Mouse (Mus musculus): ENCODE results near the gene Gm10591. TPM values are rescaled to one million over a fixed set of nuclear protein-coding genes. Genes with fewer than 3 reads are reported as not detected.
"Not testable (repeated sequence)": the region's sequence is repeated elsewhere in the genome, so short reads cannot be mapped to it uniquely, and the experiment has no call there.

Gene Gm10591
- polyA plus RNA-seq (2016; fragmentation: Nextera tagmentation; extraction: Ambion mirVana): not detected in 2 replicates

GRCm38 (mm10) chr4:42611895-42612294 lies at the start of gene Gm10591:
TSS of gene Gm10591 (plus strand) at chr4:42612195.
- not testable (repeated sequence) for H3K36me3 ChIP-seq; H3K4me1 ChIP-seq; ATAC-seq (ENCODE audit: insufficient number of reproducible peaks, insufficient read depth, low FRiP score, low TSS enrichment); H3K9me3 ChIP-seq; H3K4me3 ChIP-seq; H3K27me3 ChIP-seq; H3K9ac ChIP-seq; H3K27ac ChIP-seq; H3K4me2 ChIP-seq (replicated peaks)
- WGBS: no CpG with 5 or more reads among the region's 5 CpGs

GRCm38 (mm10) chr4:42629419-42629818 lies 17.4 kb downstream of the Gm10591 start, which contains the start of gene Gm2564:
TSS of gene Gm2564 (plus strand) at chr4:42629719.
- WGBS: no CpG with 5 or more reads among the region's 8 CpGs
- not testable (repeated sequence) for H3K4me1 ChIP-seq; H3K4me2 ChIP-seq (replicated peaks); H3K9ac ChIP-seq; H3K4me3 ChIP-seq; ATAC-seq (ENCODE audit: insufficient number of reproducible peaks, insufficient read depth, low FRiP score, low TSS enrichment); H3K36me3 ChIP-seq; H3K27me3 ChIP-seq; H3K9me3 ChIP-seq; H3K27ac ChIP-seq

GRCm38 (mm10) chr4:42654951-42655350 lies 43.0 kb downstream of the Gm10591 start, which contains the start of gene Ccl27b:
TSS of gene Ccl27b (plus strand) at chr4:42655251.
- H3K27me3 ChIP-seq; H3K4me1 ChIP-seq; H3K9ac ChIP-seq; ATAC-seq (ENCODE audit: insufficient number of reproducible peaks, insufficient read depth, low FRiP score, low TSS enrichment); H3K4me2 ChIP-seq (replicated peaks); H3K27ac ChIP-seq; H3K4me3 ChIP-seq; H3K36me3 ChIP-seq; H3K9me3 ChIP-seq: not testable (repeated sequence)
- no CpG with 5 or more reads among the region's 9 CpGs for WGBS

GRCm38 (mm10) chr4:42661793-42662192 lies 49.8 kb downstream of the Gm10591 start, which contains the start of gene Il11ra2:
TSS of gene Il11ra2 (minus strand) at chr4:42661893.
- H3K36me3 ChIP-seq; H3K4me1 ChIP-seq; H3K4me3 ChIP-seq; H3K27ac ChIP-seq; H3K9me3 ChIP-seq; H3K4me2 ChIP-seq (replicated peaks); H3K9ac ChIP-seq; ATAC-seq (ENCODE audit: insufficient number of reproducible peaks, insufficient read depth, low FRiP score, low TSS enrichment); H3K27me3 ChIP-seq: not testable (repeated sequence)
- no CpG with 5 or more reads among the region's 3 CpGs for WGBS

Other genes starting within 250 kb of the Gm10591 start
- gene Gm21586, start 172.8 kb upstream of the Gm10591 start, polyA plus RNA-seq (2016; fragmentation: Nextera tagmentation; extraction: Ambion mirVana): not detected in 2 replicates
- gene Gm2163, start 145.4 kb upstream of the Gm10591 start, polyA plus RNA-seq (2016; fragmentation: Nextera tagmentation; extraction: Ambion mirVana): 0.09 and 0.19 TPM in 2 replicates
- gene Fam205a2, start 84.0 kb upstream of the Gm10591 start, polyA plus RNA-seq (2016; fragmentation: Nextera tagmentation; extraction: Ambion mirVana): not detected in 2 replicates
- not detected in 2 replicates for gene Gm2564, start 17.5 kb downstream of the Gm10591 start, polyA plus RNA-seq (2016; fragmentation: Nextera tagmentation; extraction: Ambion mirVana)
- not detected in 2 replicates for gene Ccl27b, start 43.1 kb downstream of the Gm10591 start, polyA plus RNA-seq (2016; fragmentation: Nextera tagmentation; extraction: Ambion mirVana)
- not detected in 2 replicates for gene Il11ra2, start 49.7 kb downstream of the Gm10591 start, polyA plus RNA-seq (2016; fragmentation: Nextera tagmentation; extraction: Ambion mirVana)
- 0.38 and 0.41 TPM in 2 replicates for gene 4930578G10Rik, start 123.3 kb downstream of the Gm10591 start, polyA plus RNA-seq (2016; fragmentation: Nextera tagmentation; extraction: Ambion mirVana)
- 0.38 and 0.50 TPM in 2 replicates for gene Ccl19, start 144.4 kb downstream of the Gm10591 start, polyA plus RNA-seq (2016; fragmentation: Nextera tagmentation; extraction: Ambion mirVana)
- gene Ccl21a, start 161.8 kb downstream of the Gm10591 start, polyA plus RNA-seq (2016; fragmentation: Nextera tagmentation; extraction: Ambion mirVana): 15.5 and 16.7 TPM in 2 replicates
- gene Fam205a1, start 241.7 kb downstream of the Gm10591 start, polyA plus RNA-seq (2016; fragmentation: Nextera tagmentation; extraction: Ambion mirVana): 0.06 and 0.08 TPM in 2 replicates
- gene Gm12394, start 244.6 kb downstream of the Gm10591 start, polyA plus RNA-seq (2016; fragmentation: Nextera tagmentation; extraction: Ambion mirVana): 0.48 and 0.49 TPM in 2 replicates